Mouse (Mus musculus): ENCODE results near the gene Espn.

- TF ChIP-seq CTCF (IDR thresholded peaks at IDR 0.05; ENCODE audit: low read depth), result no peak
- TF ChIP-seq EP300 (optimal IDR thresholded peaks at IDR 0.05), result no peak
These were observed 43.5 kb downstream of the Espn start for GRCm38 (mm10) chr4:152108673-152109072.

Measured in stomach, postnatal 0 days (tissue).